Mouse (Mus musculus) kidney, adult 10 weeks (tissue): ENCODE data around the gene Prokr2. TPM values are rescaled to one million over a fixed set of nuclear protein-coding genes. Genes with fewer than 3 reads are reported as not detected.

Experiments
- polyA plus RNA-seq: library from polyadenylated mRNA; stranded (reverse); fragments of 350-450 nt; fragmentation: Illumina TruSeq; extraction: RNeasy Lipid Tissue Mini Kit (QIAGEN cat#74804); gene quantifications from one replicate; pipeline ENCODE4 v1.2.3, GENCODE M21; 2014; ENCODE audit warnings: low read depth, low replicate concordance

Prokr2 gene
- polyA plus RNA-seq, result not detected

DNA sequence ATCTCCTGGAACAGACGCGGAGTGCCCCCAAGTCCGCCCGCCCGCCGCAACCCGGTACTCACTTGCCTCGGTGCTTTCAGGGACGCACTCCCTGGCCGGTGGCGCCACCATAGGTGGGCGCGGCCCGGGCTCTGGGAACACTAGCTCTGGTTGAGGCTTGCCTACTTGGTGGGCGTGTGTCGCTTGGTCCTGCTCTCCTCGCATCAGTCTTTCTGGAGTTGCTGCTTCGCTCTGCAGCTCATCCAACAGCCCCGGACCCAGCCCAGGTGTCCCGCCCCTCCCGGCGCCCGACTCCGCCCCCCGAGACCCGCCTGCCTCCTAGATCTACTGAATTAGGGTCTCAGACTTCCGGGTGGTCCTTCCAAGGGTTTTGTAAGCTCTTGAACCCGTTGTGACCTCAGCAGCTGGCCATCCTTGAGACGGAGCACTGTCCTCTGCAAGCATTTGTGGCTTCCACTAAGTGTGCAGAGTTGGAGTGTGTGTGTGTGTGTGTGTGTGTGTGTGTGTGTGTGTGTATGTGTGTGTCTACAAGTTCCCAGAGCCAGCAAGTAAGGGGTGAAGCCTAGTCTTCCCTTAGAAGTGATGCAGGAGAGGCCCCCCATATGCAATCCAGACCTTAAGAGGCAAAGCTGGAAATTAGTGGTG lies at the start of gene Prokr2:
Gene Prokr2, minus strand, starts transcription at position 254 of the 645 bp plus-strand sequence.

Other genes starting within 250 kb of the Prokr2 start
- 12.1 TPM for gene Slc23a2, start 240.3 kb downstream of the Prokr2 start, polyA plus RNA-seq
- gene Tmem230, start 137.6 kb downstream of the Prokr2 start, polyA plus RNA-seq, result 66.1 TPM
- 136 TPM for gene Pcna, start 132.1 kb downstream of the Prokr2 start, polyA plus RNA-seq
- gene Cds2, start 122.3 kb downstream of the Prokr2 start, polyA plus RNA-seq, result 22.8 TPM
- gene Gpcpd1, start 202.3 kb upstream of the Prokr2 start, polyA plus RNA-seq, result 48.5 TPM